Mouse (Mus musculus): Measurements from ENCODE around the gene Pik3cd. TPM values are rescaled to one million over a fixed set of nuclear protein-coding genes. Genes with fewer than 3 reads are reported as not detected.
"Not testable (repeated sequence)": the region's sequence is repeated elsewhere in the genome, so short reads cannot be mapped to it uniquely, and the experiment has no call there.

The Pik3cd gene
- polyA plus RNA-seq (2016; fragmentation: Nextera tagmentation; extraction: Ambion mirVana) = 3.5 and 3.7 TPM in 2 replicates

DNA sequence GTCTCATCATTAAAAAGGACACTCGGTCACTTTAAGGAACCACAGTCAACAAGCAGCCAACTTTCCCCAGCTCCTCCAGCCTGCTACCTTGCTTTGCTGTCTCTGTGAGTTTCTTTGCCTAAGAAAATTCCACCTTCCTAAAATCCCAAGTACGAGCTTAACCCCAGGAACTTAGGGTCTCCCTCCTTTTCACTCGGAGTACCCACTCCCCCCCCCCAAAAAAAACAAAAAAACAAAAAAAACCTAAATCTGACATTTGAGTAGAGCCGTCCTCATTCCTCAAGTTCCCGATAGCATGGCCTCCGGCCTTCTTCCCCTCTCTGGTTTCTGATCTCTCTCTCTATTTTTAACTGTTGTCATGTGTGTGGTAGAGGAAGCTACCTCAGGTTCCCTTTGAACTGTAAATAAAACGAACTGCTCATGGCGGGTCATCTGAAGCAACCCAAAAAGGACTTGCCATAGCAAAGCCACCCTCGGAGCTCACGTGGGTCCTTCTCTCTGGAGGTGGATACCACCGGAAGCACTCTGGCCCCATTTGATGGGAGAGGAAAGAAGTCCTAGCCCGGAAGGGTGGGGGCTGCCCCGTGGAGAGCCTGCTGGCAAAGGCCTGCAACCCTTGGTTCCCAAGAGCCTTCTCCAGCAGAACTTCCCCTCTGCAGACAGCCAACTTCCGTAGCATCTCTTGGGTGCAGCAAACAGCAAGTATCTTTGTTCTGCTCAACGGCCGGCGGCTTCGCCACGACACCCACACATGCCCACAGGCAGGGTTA lies at the start of gene Pik3cd:
Gene Pik3cd, minus strand, starts transcription at position 362 of the 770 bp plus-strand sequence.
- Histone ChIP-seq H3K4me1 (replicated peaks) (peaks cover 22% of the 10 kb centered on the region), H3K9ac (no peak within 1 kb of the TSS), H3K4me2 (no peak within 1 kb of the TSS), H3K9me3 (replicated peaks) (no peaks in the 10 kb centered on the region), H3K27me3 (replicated peaks) (peaks cover 18% of the 10 kb centered on the region), H3K36me3 (no peaks in the 10 kb centered on the region), H3K27ac (ENCODE audit: poor library complexity, severe bottlenecking) (no peak within 1 kb of the TSS), H3K4me3 (no peak within 1 kb of the TSS)
- no peak for ATAC-seq (ENCODE audit: insufficient number of reproducible peaks, low FRiP score)
- 58% methylated on average over 19 of the region's 19 CpGs for WGBS

DNA sequence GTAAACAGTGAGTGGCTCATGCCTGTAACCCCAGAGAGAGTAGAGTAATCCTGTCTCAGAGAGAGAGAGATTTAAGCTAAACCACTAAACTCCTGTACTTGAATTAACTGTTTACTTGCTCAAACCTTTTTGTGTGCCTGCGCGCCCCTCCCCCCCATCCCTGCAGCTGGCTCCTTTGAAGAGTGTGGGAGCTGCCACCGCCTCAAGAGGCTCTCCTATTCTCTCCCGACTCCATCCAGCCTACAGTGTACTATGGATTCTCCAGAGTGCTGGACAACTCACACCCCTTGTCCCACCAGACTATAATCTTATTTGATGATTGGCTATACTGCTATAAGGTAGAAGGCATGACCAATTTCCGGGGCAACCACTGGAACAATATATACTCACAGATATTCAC lies 48.3 kb upstream of the Pik3cd start:
- 39% methylated on average over 5 of the region's 5 CpGs for WGBS
- peaks cover 7% of the 10 kb centered on the region; the same call in 1 of the 2 replicates for H3K4me1 ChIP-seq (replicated peaks)
- H3K27ac ChIP-seq (ENCODE audit: poor library complexity, severe bottlenecking) = no peak overlapping the region
- no peak overlapping the region for H3K4me3 ChIP-seq
- H3K36me3 ChIP-seq = peaks cover 9% of the 10 kb centered on the region
- H3K4me2 ChIP-seq = no peak overlapping the region
- H3K27me3 ChIP-seq (replicated peaks) = no peaks in the 10 kb centered on the region
- H3K9ac ChIP-seq = no peak overlapping the region
- ATAC-seq (ENCODE audit: insufficient number of reproducible peaks, low FRiP score) = no peak
- H3K9me3 ChIP-seq (replicated peaks) = no peaks in the 10 kb centered on the region

DNA sequence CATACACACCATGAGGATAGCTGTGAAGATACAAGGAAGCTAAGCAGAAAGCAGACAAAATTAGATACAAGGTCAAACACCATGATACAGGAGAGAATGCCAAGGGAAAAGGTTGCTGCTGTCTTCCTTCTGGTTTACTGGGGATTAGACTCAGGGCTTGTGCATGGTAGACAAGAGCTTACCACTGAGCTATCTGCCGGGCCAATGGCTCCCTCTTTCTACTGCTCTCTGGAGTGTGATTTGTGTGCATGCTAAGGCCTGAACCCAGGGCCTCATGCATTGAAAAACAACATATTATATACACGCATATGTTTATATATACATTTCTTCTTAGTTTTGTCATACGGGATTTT lies 47.3 kb upstream of the Pik3cd start:
- not testable (repeated sequence) for H3K9ac ChIP-seq; ATAC-seq (ENCODE audit: insufficient number of reproducible peaks, low FRiP score); H3K4me1 ChIP-seq (replicated peaks); H3K27me3 ChIP-seq (replicated peaks); H3K4me3 ChIP-seq; H3K27ac ChIP-seq (ENCODE audit: poor library complexity, severe bottlenecking); H3K9me3 ChIP-seq (replicated peaks); H3K4me2 ChIP-seq
- 86% methylated on average over 3 of the region's 3 CpGs for WGBS
- peaks cover 11% of the 10 kb centered on the region for H3K36me3 ChIP-seq

DNA sequence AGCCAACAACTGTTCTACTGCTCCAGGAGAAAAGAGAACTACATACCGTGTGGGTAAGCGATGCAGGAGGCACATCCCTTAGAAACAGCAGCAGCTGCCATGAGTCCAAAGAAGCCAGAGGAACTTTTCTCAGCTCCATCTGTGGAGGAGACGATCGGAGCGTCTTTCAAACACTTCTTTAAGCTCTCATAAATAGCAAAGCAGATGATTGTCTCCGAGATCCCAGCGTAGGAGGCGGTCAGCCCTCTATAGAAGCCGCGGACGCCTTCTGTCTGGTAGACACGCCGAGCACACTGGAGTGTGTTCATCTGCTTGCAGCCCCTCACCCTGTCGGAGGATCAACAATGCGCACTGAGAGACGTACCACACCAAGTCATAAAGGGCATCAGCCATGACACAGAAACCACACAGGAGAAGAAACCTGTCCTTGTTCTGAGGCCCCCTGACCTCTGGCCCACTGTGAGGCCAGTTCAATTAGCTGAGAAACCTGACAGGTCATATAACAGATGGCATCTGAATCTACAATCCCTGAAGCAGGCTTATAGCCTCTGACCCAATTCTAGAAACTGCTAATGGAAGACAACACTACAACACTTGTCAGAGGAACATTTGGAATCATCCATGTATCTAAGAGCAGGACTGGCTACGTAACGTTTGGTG lies 46.8 kb upstream of the Pik3cd start:
- 93% methylated on average over 18 of the region's 18 CpGs for WGBS
- Histone ChIP-seq H3K4me3 (no peak overlapping the region), H3K4me1 (replicated peaks) (peaks cover 7% of the 10 kb centered on the region; the same call in 1 of the 2 replicates), H3K27me3 (replicated peaks) (no peaks in the 10 kb centered on the region), H3K27ac (ENCODE audit: poor library complexity, severe bottlenecking) (no peak overlapping the region), H3K9ac (no peak overlapping the region), H3K4me2 (no peak overlapping the region), H3K9me3 (replicated peaks) (no peaks in the 10 kb centered on the region), H3K36me3 (peaks cover 13% of the 10 kb centered on the region)
- ATAC-seq (ENCODE audit: insufficient number of reproducible peaks, low FRiP score) = no peak

- no peaks in the 10 kb centered on the region for H3K27me3 ChIP-seq (replicated peaks)
- 70% methylated on average over 7 of the region's 7 CpGs for WGBS
- no peak overlapping the region for H3K4me3 ChIP-seq
- H3K4me2 ChIP-seq = no peak overlapping the region
- no peaks in the 10 kb centered on the region for H3K9me3 ChIP-seq (replicated peaks)
- H3K4me1 ChIP-seq (replicated peaks) = no peaks in the 10 kb centered on the region
- H3K36me3 ChIP-seq = peaks cover 24% of the 10 kb centered on the region
- H3K27ac ChIP-seq (ENCODE audit: poor library complexity, severe bottlenecking) = no peak overlapping the region
- ATAC-seq (ENCODE audit: insufficient number of reproducible peaks, low FRiP score) = no peak
- H3K9ac ChIP-seq = no peak overlapping the region; the same call in 1 of the 2 replicates
These were observed 41.7 kb upstream of the Pik3cd start for GRCm38 (mm10) chr4:149744119-149744518.

- Histone ChIP-seq H3K9ac (no peak overlapping the region), H3K9me3 (replicated peaks) (no peaks in the 10 kb centered on the region), H3K27me3 (replicated peaks) (no peaks in the 10 kb centered on the region), H3K4me1 (replicated peaks) (peaks cover 2% of the 10 kb centered on the region), H3K4me3 (no peak overlapping the region), H3K36me3 (peaks cover 18% of the 10 kb centered on the region), H3K27ac (ENCODE audit: poor library complexity, severe bottlenecking) (no peak overlapping the region), H3K4me2 (no peak overlapping the region)
- WGBS = 91% methylated on average over 14 of the region's 14 CpGs
- no peak for ATAC-seq (ENCODE audit: insufficient number of reproducible peaks, low FRiP score)
These were observed 39.7 kb upstream of the Pik3cd start for GRCm38 (mm10) chr4:149742011-149742530.

DNA sequence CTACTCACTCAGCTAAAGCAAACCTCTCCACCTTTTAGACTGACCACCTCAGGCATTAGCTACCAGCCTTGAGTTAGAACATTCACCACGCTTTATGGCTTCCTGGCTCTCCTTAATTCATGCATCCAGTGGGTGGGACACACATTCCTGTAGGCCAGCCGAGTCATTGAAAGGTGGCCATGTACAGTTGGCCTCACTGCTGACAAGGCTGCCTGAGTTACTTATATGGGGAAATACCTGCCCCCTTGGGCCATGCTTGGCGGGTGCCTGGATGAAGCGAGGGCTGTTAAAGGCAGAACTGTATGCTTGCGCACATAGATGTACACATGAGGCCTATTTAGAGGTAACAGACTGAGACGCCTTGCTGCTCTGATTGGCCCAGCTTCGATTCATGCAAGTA lies 37.9 kb upstream of the Pik3cd start:
- WGBS = 81% methylated on average over 7 of the region's 7 CpGs
- Histone ChIP-seq H3K27me3 (replicated peaks) (no peaks in the 10 kb centered on the region), H3K4me2 (no peak overlapping the region), H3K4me3 (no peak overlapping the region), H3K9ac (no peak overlapping the region), H3K4me1 (replicated peaks) (peaks cover 20% of the 10 kb centered on the region), H3K9me3 (replicated peaks) (no peaks in the 10 kb centered on the region), H3K27ac (ENCODE audit: poor library complexity, severe bottlenecking) (no peak overlapping the region), H3K36me3 (peaks cover 15% of the 10 kb centered on the region)
- ATAC-seq (ENCODE audit: insufficient number of reproducible peaks, low FRiP score) = no peak

DNA sequence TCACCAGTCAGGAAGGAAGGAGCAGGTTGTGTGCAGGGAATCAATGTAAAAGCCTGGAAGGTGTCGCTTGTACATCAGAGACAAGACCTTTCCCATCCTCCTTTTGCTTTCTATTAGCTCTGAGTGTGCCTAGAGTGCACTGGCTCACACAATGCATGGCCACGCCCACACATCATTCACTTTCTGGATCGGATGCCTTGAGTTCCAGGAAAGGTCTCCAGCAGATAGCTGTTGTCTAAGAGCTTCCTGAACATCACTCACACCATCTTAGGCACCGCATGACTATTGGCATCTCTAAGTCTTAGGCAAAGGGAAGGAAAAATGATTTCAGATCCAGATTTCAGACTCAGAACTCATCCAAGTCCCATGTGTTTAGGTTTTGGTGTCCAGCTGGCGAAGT lies 37.1 kb upstream of the Pik3cd start:
- Histone ChIP-seq H3K4me1 (replicated peaks) (peaks cover 28% of the 10 kb centered on the region), H3K9ac (no peak overlapping the region), H3K4me2 (no peak overlapping the region), H3K9me3 (replicated peaks) (no peaks in the 10 kb centered on the region), H3K27me3 (replicated peaks) (no peaks in the 10 kb centered on the region), H3K36me3 (peaks cover 12% of the 10 kb centered on the region), H3K4me3 (no peak overlapping the region), H3K27ac (ENCODE audit: poor library complexity, severe bottlenecking) (no peak overlapping the region)
- ATAC-seq (ENCODE audit: insufficient number of reproducible peaks, low FRiP score) = no peak
- 67% methylated on average over 5 of the region's 5 CpGs for WGBS

GRCm38 (mm10) chr4:149737383-149738324 lies 35.3 kb upstream of the Pik3cd start, which contains the start of gene Tmem201:
Tmem201 (minus strand) TSS chr4:149738044.
- WGBS = under 1% methylated on average over 92 of the region's 97 CpGs
- H3K4me2 ChIP-seq = peak within 1 kb of the TSS; percentile 96
- H3K36me3 ChIP-seq = peaks cover 5% of the 10 kb centered on the region
- no peaks in the 10 kb centered on the region for H3K27me3 ChIP-seq (replicated peaks)
- peak; percentile 91 for ATAC-seq (ENCODE audit: insufficient number of reproducible peaks, low FRiP score)
- peak within 1 kb of the TSS; percentile 90 for H3K9ac ChIP-seq
- H3K9me3 ChIP-seq (replicated peaks) = no peaks in the 10 kb centered on the region
- H3K4me3 ChIP-seq = peak within 1 kb of the TSS; percentile 79
- H3K4me1 ChIP-seq (replicated peaks) = peaks cover 46% of the 10 kb centered on the region
- peak within 1 kb of the TSS; percentile 80 for H3K27ac ChIP-seq (ENCODE audit: poor library complexity, severe bottlenecking)

DNA sequence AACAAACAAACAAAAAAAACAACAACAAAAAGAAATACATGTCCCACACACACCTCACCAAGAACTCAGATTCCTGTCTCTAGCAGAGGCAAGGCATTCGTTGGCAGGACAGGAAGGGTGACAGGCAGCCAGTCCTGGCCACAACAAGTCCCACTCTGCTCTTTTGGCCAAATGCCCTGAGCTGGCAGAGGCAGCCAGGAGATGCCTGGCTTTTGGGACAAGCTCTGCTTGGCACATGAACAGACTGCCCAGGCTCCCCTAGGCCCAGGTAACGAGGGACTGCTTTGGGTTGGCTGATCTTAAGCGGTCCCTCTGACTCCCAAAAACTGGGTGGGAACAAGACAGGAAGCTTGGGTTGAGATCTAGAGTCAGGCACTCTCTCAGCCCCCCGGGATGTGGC lies 34.2 kb upstream of the Pik3cd start:
- Histone ChIP-seq H3K27me3 (replicated peaks) (no peaks in the 10 kb centered on the region), H3K4me3 (peak overlapping the region; percentile 79), H3K36me3 (peaks cover 7% of the 10 kb centered on the region), H3K27ac (ENCODE audit: poor library complexity, severe bottlenecking) (no peak overlapping the region), H3K9me3 (replicated peaks) (no peaks in the 10 kb centered on the region), H3K4me1 (replicated peaks) (peaks cover 56% of the 10 kb centered on the region), H3K4me2 (peak overlapping the region; percentile 96), H3K9ac (peak overlapping the region; percentile 90)
- WGBS = 37% methylated on average over 4 of the region's 4 CpGs
- ATAC-seq (ENCODE audit: insufficient number of reproducible peaks, low FRiP score) = no peak
